Mouse (Mus musculus): ENCODE data around the gene Btc. TPM values are rescaled to one million over a fixed set of nuclear protein-coding genes. Genes with fewer than 3 reads are reported as not detected.
A peak's percentile ranks its signal among the peaks of the same experiment; 100 is the strongest.

Btc gene
- not detected in 2 replicates for polyA plus RNA-seq (2015; fragmentation: Nextera tagmentation; extraction: Ambion mirVana)

GRCm38 (mm10) chr5:91402339-91403211 lies at the start of gene Btc:
Btc (minus strand) TSS chr5:91402994.
- H3K4me2 ChIP-seq (replicated peaks): peak within 1 kb of the TSS; percentile 51
- peaks cover 8% of the 10 kb centered on the region for H3K4me1 ChIP-seq (replicated peaks)
- H3K27ac ChIP-seq: no peak within 1 kb of the TSS
- peak within 1 kb of the TSS; percentile 46; the same call in 1 of the 2 replicates for H3K9ac ChIP-seq (replicated peaks)
- H3K4me3 ChIP-seq (replicated peaks): peak within 1 kb of the TSS; percentile 30
- 14% methylated on average over 19 of the region's 19 CpGs for WGBS
- 0 out of 2 replicates have a peak, but pooled peaks cover 6% of the 10 kb centered on the region for H3K27me3 ChIP-seq
- H3K36me3 ChIP-seq: no peaks in the 10 kb centered on the region
- H3K9me3 ChIP-seq: no peaks in the 10 kb centered on the region
- peak; percentile 70 for ATAC-seq

GRCm38 (mm10) chr5:91444981-91445517 lies 42.3 kb upstream of the Btc start:
- Histone ChIP-seq H3K9me3 (no peaks in the 10 kb centered on the region), H3K4me1 (replicated peaks) (peaks cover 3% of the 10 kb centered on the region; the same call in 1 of the 2 replicates), H3K36me3 (no peaks in the 10 kb centered on the region), H3K27me3 (no peaks in the 10 kb centered on the region), H3K27ac (no peak overlapping the region), H3K4me3 (replicated peaks) (no peak overlapping the region), H3K4me2 (replicated peaks) (no peak overlapping the region), H3K9ac (replicated peaks) (no peak overlapping the region)
- WGBS: 30% methylated on average over 3 of the region's 3 CpGs
- ATAC-seq: peak; percentile 92

- H3K4me2 ChIP-seq (replicated peaks): no peak overlapping the region
- H3K4me1 ChIP-seq (replicated peaks): no peaks in the 10 kb centered on the region
- ATAC-seq: no peak
- H3K36me3 ChIP-seq: no peaks in the 10 kb centered on the region
- H3K4me3 ChIP-seq (replicated peaks): no peak overlapping the region
- 54% methylated on average over 6 of the region's 6 CpGs for WGBS
- H3K9me3 ChIP-seq: no peaks in the 10 kb centered on the region
- H3K27me3 ChIP-seq: no peaks in the 10 kb centered on the region
- H3K27ac ChIP-seq: no peak overlapping the region
- H3K9ac ChIP-seq (replicated peaks): no peak overlapping the region
These were observed 33.8 kb upstream of the Btc start for GRCm38 (mm10) chr5:91436563-91436962.

- WGBS: 87% methylated on average over 6 of the region's 6 CpGs
- Histone ChIP-seq H3K4me3 (replicated peaks) (no peak overlapping the region), H3K27me3 (no peaks in the 10 kb centered on the region), H3K36me3 (no peaks in the 10 kb centered on the region), H3K4me1 (replicated peaks) (no peaks in the 10 kb centered on the region), H3K4me2 (replicated peaks) (no peak overlapping the region), H3K9me3 (no peaks in the 10 kb centered on the region), H3K27ac (no peak overlapping the region), H3K9ac (replicated peaks) (no peak overlapping the region)
- peak; percentile 43 for ATAC-seq
These were observed 32.2 kb upstream of the Btc start for GRCm38 (mm10) chr5:91434723-91435658.

GRCm38 (mm10) chr5:91428547-91428946 lies 25.8 kb upstream of the Btc start:
- H3K27me3 ChIP-seq: no peaks in the 10 kb centered on the region
- no peaks in the 10 kb centered on the region for H3K9me3 ChIP-seq
- no peak overlapping the region for H3K27ac ChIP-seq
- no peaks in the 10 kb centered on the region for H3K36me3 ChIP-seq
- H3K4me1 ChIP-seq (replicated peaks): 0 out of 2 replicates have a peak, but pooled peaks cover 2% of the 10 kb centered on the region
- no peak for ATAC-seq
- no peak overlapping the region for H3K9ac ChIP-seq (replicated peaks)
- 52% methylated on average over 8 of the region's 8 CpGs for WGBS
- H3K4me2 ChIP-seq (replicated peaks): no peak overlapping the region
- H3K4me3 ChIP-seq (replicated peaks): no peak overlapping the region

GRCm38 (mm10) chr5:91413814-91414213 lies 11.0 kb upstream of the Btc start:
- no peaks in the 10 kb centered on the region for H3K4me1 ChIP-seq (replicated peaks)
- ATAC-seq: no peak
- H3K4me3 ChIP-seq (replicated peaks): no peak overlapping the region
- no peak overlapping the region for H3K4me2 ChIP-seq (replicated peaks)
- no peaks in the 10 kb centered on the region for H3K9me3 ChIP-seq
- no peak overlapping the region for H3K9ac ChIP-seq (replicated peaks)
- 89% methylated on average over 8 of the region's 8 CpGs for WGBS
- H3K27ac ChIP-seq: no peak overlapping the region
- no peaks in the 10 kb centered on the region for H3K36me3 ChIP-seq
- no peaks in the 10 kb centered on the region for H3K27me3 ChIP-seq

- 88% methylated on average over 5 of the region's 5 CpGs for WGBS
- H3K36me3 ChIP-seq: no peaks in the 10 kb centered on the region
These were observed 1.5 kb upstream of the Btc start for GRCm38 (mm10) chr5:91404263-91404662.

GRCm38 (mm10) chr5:91403281-91403680 lies 487 bp upstream of the Btc start:
- Histone ChIP-seq H3K4me1 (replicated peaks) (peaks cover 8% of the 10 kb centered on the region), H3K9me3 (no peaks in the 10 kb centered on the region), H3K4me3 (replicated peaks) (no peak overlapping the region), H3K4me2 (replicated peaks) (no peak overlapping the region), H3K36me3 (no peaks in the 10 kb centered on the region), H3K27me3 (0 out of 2 replicates have a peak, but pooled peaks cover 6% of the 10 kb centered on the region), H3K9ac (replicated peaks) (no peak overlapping the region), H3K27ac (no peak overlapping the region)
- no peak for ATAC-seq
- 87% methylated on average over 4 of the region's 4 CpGs for WGBS

More at GRCm38 (mm10) chr5:91404263-91404662, 1.5 kb upstream of the Btc start:
- H3K4me1 ChIP-seq (replicated peaks): peaks cover 8% of the 10 kb centered on the region
- ATAC-seq: no peak
- no peak overlapping the region for H3K4me2 ChIP-seq (replicated peaks)
- H3K27me3 ChIP-seq: 0 out of 2 replicates have a peak, but pooled peaks cover 6% of the 10 kb centered on the region
- no peak overlapping the region for H3K4me3 ChIP-seq (replicated peaks)
- no peak overlapping the region for H3K27ac ChIP-seq
- no peak overlapping the region for H3K9ac ChIP-seq (replicated peaks)
- H3K9me3 ChIP-seq: no peaks in the 10 kb centered on the region

- Histone ChIP-seq H3K9ac (replicated peaks) (no peak overlapping the region), H3K27ac (no peak overlapping the region)
- WGBS: 47% methylated on average over 2 of the region's 2 CpGs
These were observed 2.2 kb downstream of the Btc start for GRCm38 (mm10) chr5:91400493-91401096.

GRCm38 (mm10) chr5:91375467-91375866 lies 27.3 kb downstream of the Btc start:
- no peak for ATAC-seq
- no peak overlapping the region for H3K9ac ChIP-seq (replicated peaks)
- WGBS: 56% methylated on average over 2 of the region's 2 CpGs
- H3K27me3 ChIP-seq: no peaks in the 10 kb centered on the region
- H3K4me2 ChIP-seq (replicated peaks): no peak overlapping the region
- H3K4me1 ChIP-seq (replicated peaks): no peaks in the 10 kb centered on the region
- H3K36me3 ChIP-seq: no peaks in the 10 kb centered on the region
- H3K9me3 ChIP-seq: no peaks in the 10 kb centered on the region
- H3K4me3 ChIP-seq (replicated peaks): no peak overlapping the region
- H3K27ac ChIP-seq: no peak overlapping the region

More at GRCm38 (mm10) chr5:91400493-91401096, 2.2 kb downstream of the Btc start:
- Histone ChIP-seq H3K27me3 (0 out of 2 replicates have a peak, but pooled peaks cover 6% of the 10 kb centered on the region), H3K36me3 (no peaks in the 10 kb centered on the region), H3K9me3 (no peaks in the 10 kb centered on the region), H3K4me2 (replicated peaks) (no peak overlapping the region), H3K4me3 (replicated peaks) (no peak overlapping the region), H3K4me1 (replicated peaks) (peaks cover 8% of the 10 kb centered on the region)
- ATAC-seq: no peak

- Histone ChIP-seq H3K4me2 (replicated peaks) (no peak overlapping the region), H3K9me3 (no peaks in the 10 kb centered on the region), H3K36me3 (no peaks in the 10 kb centered on the region), H3K27me3 (no peaks in the 10 kb centered on the region), H3K9ac (replicated peaks) (no peak overlapping the region), H3K4me3 (replicated peaks) (no peak overlapping the region), H3K4me1 (replicated peaks) (no peaks in the 10 kb centered on the region), H3K27ac (no peak overlapping the region)
- 91% methylated on average over 13 of the region's 13 CpGs for WGBS
- ATAC-seq: no peak
These were observed 34.7 kb downstream of the Btc start for GRCm38 (mm10) chr5:91368061-91368565.

Measured in midbrain, embryonic 13.5 days (tissue).